Mouse (Mus musculus): ENCODE data around the gene Rex1bd.

DNA sequence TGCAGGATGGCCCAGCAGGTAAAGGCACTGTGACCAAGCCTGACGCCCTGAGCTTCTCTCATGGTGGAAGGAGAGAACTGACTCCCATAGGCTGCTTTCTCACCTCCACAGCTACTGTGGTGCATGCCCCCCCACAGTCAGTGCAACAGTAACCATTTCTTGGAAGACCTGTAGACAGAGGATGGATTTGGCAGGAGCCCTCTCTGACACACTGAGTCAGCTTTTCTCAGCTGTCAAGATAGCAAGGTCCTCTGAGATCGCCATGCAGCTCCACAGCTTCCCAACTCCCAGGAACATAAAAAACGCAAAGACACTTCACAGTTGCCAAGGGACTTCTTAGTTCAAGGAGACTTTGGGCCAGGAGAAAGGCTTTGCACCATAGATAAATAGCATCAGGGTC is 48.1 kb downstream of the Rex1bd start:
- no peak for TF ChIP-seq CTCF (IDR thresholded peaks at IDR 0.05; ENCODE audit: borderline replicate concordance, insufficient read depth, low read depth, low read length)
- TF ChIP-seq POLR2A (IDR thresholded peaks at IDR 0.05; ENCODE audit: borderline replicate concordance, insufficient read depth, low read length), result no peak
